ENCODE assay signal across 8 mouse cellular contexts in genomic region chr2:92914933-92915553, GRCm38 (mm10). TPM values are rescaled to one million over a fixed set of nuclear protein-coding genes. Genes with fewer than 3 reads are reported as not detected.
DNase-seq lines count a peak whose midpoint lies in the region; ATAC-seq and TF ChIP-seq lines count a peak whose summit lies in the region.

TSS of gene Syt13 (plus strand) at chr2:92915098.

- under 1% methylated on average over 38 of the region's 38 CpGs for WGBS in limb, embryonic 13.5 days
- under 1% methylated on average over 37 of the region's 38 CpGs for WGBS in midbrain, postnatal 0 days

- H3K9me3 ChIP-seq in limb, embryonic 13.5 days, result no peaks in the 10 kb centered on the region
- H3K9me3 ChIP-seq in midbrain, postnatal 0 days (ENCODE audit: low read length), result no peaks in the 10 kb centered on the region

- peak; percentile 83 for DNase-seq in adrenal gland, postnatal 14 days
- peak; percentile 82 for DNase-seq in embryo, embryonic 10 days (ENCODE audit: low spot score)
- peak; percentile 9 for DNase-seq in kidney, adult 9 months
- DNase-seq in midbrain, postnatal 0 days (ENCODE audit: low spot score), result peak; percentile 78
- no peak for DNase-seq in spleen, adult 12 weeks (ENCODE audit: low spot score)

- H3K9ac ChIP-seq in limb, embryonic 13.5 days, result peak within 1 kb of the TSS; percentile 70
- H3K9ac ChIP-seq in midbrain, postnatal 0 days (replicated peaks; ENCODE audit: low read length, poor library complexity, severe bottlenecking), result peak within 1 kb of the TSS; percentile 91

- H3K27me3 ChIP-seq in limb, embryonic 13.5 days, result peaks cover 63% of the 10 kb centered on the region
- H3K27me3 ChIP-seq in midbrain, postnatal 0 days (ENCODE audit: insufficient read depth, low read length), result no peaks in the 10 kb centered on the region
- H3K27me3 ChIP-seq in testis, adult 2 months (ENCODE audit: control insufficient read depth, insufficient read depth, low read length), result no peaks in the 10 kb centered on the region

- TF ChIP-seq CTCF in midbrain, postnatal 0 days (IDR thresholded peaks at IDR 0.05), result peak; percentile 66
- TF ChIP-seq CTCF in testis, adult 2 months (IDR thresholded peaks at IDR 0.05; ENCODE audit: control insufficient read depth, insufficient read depth, insufficient replicate concordance, low read depth, low read length), result no peak

- peak; percentile 67 for ATAC-seq in granulocyte monocyte progenitor cell, adult 5-6 weeks (replicated peaks; ENCODE audit: poor library complexity, severe bottlenecking)
- ATAC-seq in limb, embryonic 13.5 days (ENCODE audit: low FRiP score, low read depth), result peak; percentile 22; the same call in 1 of the 2 replicates
- peak; percentile 87 for ATAC-seq in midbrain, postnatal 0 days (ENCODE audit: low FRiP score)

- no peak within 1 kb of the TSS for H3K27ac ChIP-seq in limb, embryonic 13.5 days
- H3K27ac ChIP-seq in midbrain, postnatal 0 days (ENCODE audit: low read depth, low read length), result peak within 1 kb of the TSS; percentile 86
- no peak within 1 kb of the TSS for H3K27ac ChIP-seq in testis, adult 2 months (ENCODE audit: control insufficient read depth, insufficient read depth, low read depth, low read length)

- peak within 1 kb of the TSS; percentile 49 for H3K4me3 ChIP-seq in limb, embryonic 13.5 days
- peak within 1 kb of the TSS; percentile 68 for H3K4me3 ChIP-seq in midbrain, postnatal 0 days (ENCODE audit: low read depth, low read length)
- H3K4me3 ChIP-seq in testis, adult 2 months (ENCODE audit: control insufficient read depth, low read depth, low read length), result peak within 1 kb of the TSS; percentile 58

- H3K4me2 ChIP-seq in limb, embryonic 13.5 days (replicated peaks), result peak within 1 kb of the TSS; percentile 86
- H3K4me2 ChIP-seq in midbrain, postnatal 0 days (ENCODE audit: low read depth, low read length, poor library complexity, severe bottlenecking), result peak within 1 kb of the TSS; percentile 57

- H3K36me3 ChIP-seq in limb, embryonic 13.5 days, result no peaks in the 10 kb centered on the region
- H3K36me3 ChIP-seq in midbrain, postnatal 0 days (ENCODE audit: insufficient read depth, low read length), result no peaks in the 10 kb centered on the region
- no peaks in the 10 kb centered on the region for H3K36me3 ChIP-seq in testis, adult 2 months (ENCODE audit: control insufficient read depth, insufficient read depth, low read length)

- H3K4me1 ChIP-seq in limb, embryonic 13.5 days, result peaks cover 53% of the 10 kb centered on the region
- peaks cover 22% of the 10 kb centered on the region; the same call in 1 of the 2 replicates for H3K4me1 ChIP-seq in midbrain, postnatal 0 days (ENCODE audit: insufficient read depth, low read length)
- peaks cover 10% of the 10 kb centered on the region for H3K4me1 ChIP-seq in testis, adult 2 months (ENCODE audit: control insufficient read depth, insufficient read depth, low read length)

- no peak for TF ChIP-seq POLR2A in testis, adult 2 months (IDR thresholded peaks at IDR 0.05; ENCODE audit: control insufficient read depth, low read depth, low read length)

RNA-seq across cellular contexts. Expression of gene Syt13, which starts in this region (rescaled TPM):
- total RNA-seq in adrenal gland, postnatal 14 days (2021), result 1.0 and 1.6 TPM in 2 replicates
- not detected in 2 replicates for total RNA-seq in granulocyte monocyte progenitor cell, adult 5-6 weeks (2014; fragmentation: Nextera tagmentation)
- total RNA-seq in granulocyte monocyte progenitor cell, adult 5-6 weeks (2017), result not detected in 2 replicates
- polyA plus RNA-seq in limb, embryonic 13.5 days (2015; fragmentation: Nextera tagmentation; extraction: Ambion mirVana), result 7.8 and 8.9 TPM in 2 replicates
- total RNA-seq in midbrain, postnatal 0 days (2014; rRNA removed), result 188 and 190 TPM in 2 replicates
- polyA plus RNA-seq in midbrain, postnatal 0 days (2015; fragmentation: Nextera tagmentation; extraction: Ambion mirVana), result 106 and 107 TPM in 2 replicates
- 0.51 and 0.56 TPM in 2 replicates for polyA plus RNA-seq in testis, adult 2 months (2012; rRNA removed)

Comparison
In these comparisons a context has a peak if more than half of its experiments do, and no peak if none do; other contexts are left out.
1. RNA of gene Syt13 (total RNA-seq): 188 to 190 TPM in midbrain, postnatal 0 days; 1.0 to 1.6 TPM in adrenal gland, postnatal 14 days and not detected in granulocyte monocyte progenitor cell, adult 5-6 weeks; every median in the first group is over 10 times any median in the second.
2. RNA of gene Syt13 (polyA plus RNA-seq): 106 to 107 TPM in midbrain, postnatal 0 days; 7.8 to 8.9 TPM in limb, embryonic 13.5 days and 0.51 to 0.56 TPM in testis, adult 2 months; every median in the first group is over 10 times any median in the second.
3. Peak in ATAC-seq in granulocyte monocyte progenitor cell, adult 5-6 weeks; RNA of the gene not detected or under 1 TPM.
4. ATAC-seq: peak in every context shown above with its lines; median percentile 87 in midbrain, postnatal 0 days; 67 in granulocyte monocyte progenitor cell, adult 5-6 weeks; 22 in limb, embryonic 13.5 days.
5. Peak in every context shown above with its lines, with median percentiles within 50 percentile points of each other: H3K4me3 ChIP-seq.